Mouse (Mus musculus): ENCODE data around the gene Pfkm. TPM values are rescaled to one million over a fixed set of nuclear protein-coding genes. Genes with fewer than 3 reads are reported as not detected.

The Pfkm gene
- polyA plus RNA-seq, 1 experiment, result 4.8 TPM

GRCm38 (mm10) chr15:98066602-98067001 is 25.8 kb upstream of the Pfkm start:
- H3K27me3 ChIP-seq (ENCODE audit: control insufficient read depth, insufficient read depth, low read length), result no peaks in the 10 kb centered on the region
- H3K4me1 ChIP-seq (ENCODE audit: control insufficient read depth, insufficient read depth, insufficient read length, low read length), result no peaks in the 10 kb centered on the region
- no peak overlapping the region for H3K27ac ChIP-seq (ENCODE audit: insufficient read depth, low read depth, low read length)
- H3K4me3 ChIP-seq (ENCODE audit: low read depth, low read length), result no peak overlapping the region
- H3K36me3 ChIP-seq (ENCODE audit: control insufficient read depth, insufficient read depth, low read length), result peaks cover 58% of the 10 kb centered on the region
- 91% methylated on average over 12 of the region's 12 CpGs for WGBS
- TF ChIP-seq CTCF (IDR thresholded peaks at IDR 0.05; ENCODE audit: extremely low read depth, insufficient read length, insufficient replicate concordance, low read depth, low read length), result no peak
- TF ChIP-seq POLR2A (IDR thresholded peaks at IDR 0.05; ENCODE audit: low read depth, low read length), result no peak

GRCm38 (mm10) chr15:98067492-98067891 is 24.9 kb upstream of the Pfkm start:
- H3K27ac ChIP-seq (ENCODE audit: insufficient read depth, low read depth, low read length), result no peak overlapping the region
- no peak overlapping the region for H3K4me3 ChIP-seq (ENCODE audit: low read depth, low read length)
- no peaks in the 10 kb centered on the region for H3K27me3 ChIP-seq (ENCODE audit: control insufficient read depth, insufficient read depth, low read length)
- WGBS, result 62% methylated on average over 3 of the region's 3 CpGs
- TF ChIP-seq POLR2A (IDR thresholded peaks at IDR 0.05; ENCODE audit: low read depth, low read length), result no peak
- no peak for TF ChIP-seq CTCF (IDR thresholded peaks at IDR 0.05; ENCODE audit: extremely low read depth, insufficient read length, insufficient replicate concordance, low read depth, low read length)
- peaks cover 62% of the 10 kb centered on the region for H3K36me3 ChIP-seq (ENCODE audit: control insufficient read depth, insufficient read depth, low read length)
- H3K4me1 ChIP-seq (ENCODE audit: control insufficient read depth, insufficient read depth, insufficient read length, low read length), result no peaks in the 10 kb centered on the region

- H3K4me3 ChIP-seq (ENCODE audit: low read depth, low read length), result no peak overlapping the region
- peaks cover 60% of the 10 kb centered on the region for H3K36me3 ChIP-seq (ENCODE audit: control insufficient read depth, insufficient read depth, low read length)
- H3K4me1 ChIP-seq (ENCODE audit: control insufficient read depth, insufficient read depth, insufficient read length, low read length), result no peaks in the 10 kb centered on the region
- TF ChIP-seq POLR2A (IDR thresholded peaks at IDR 0.05; ENCODE audit: low read depth, low read length) (no peak), CTCF (IDR thresholded peaks at IDR 0.05; ENCODE audit: extremely low read depth, insufficient read length, insufficient replicate concordance, low read depth, low read length) (no peak)
- no peak overlapping the region for H3K27ac ChIP-seq (ENCODE audit: insufficient read depth, low read depth, low read length)
- H3K27me3 ChIP-seq (ENCODE audit: control insufficient read depth, insufficient read depth, low read length), result no peaks in the 10 kb centered on the region
- WGBS, result 93% methylated on average over 9 of the region's 9 CpGs
Measured at GRCm38 (mm10) chr15:98068506-98068905, 23.9 kb upstream of the Pfkm start.

- H3K4me3 ChIP-seq (ENCODE audit: low read depth, low read length), result no peak overlapping the region
- WGBS, result 82% methylated on average over 8 of the region's 8 CpGs
- H3K4me1 ChIP-seq (ENCODE audit: control insufficient read depth, insufficient read depth, insufficient read length, low read length), result no peaks in the 10 kb centered on the region
- TF ChIP-seq CTCF (IDR thresholded peaks at IDR 0.05; ENCODE audit: extremely low read depth, insufficient read length, insufficient replicate concordance, low read depth, low read length), result peak; percentile 5; the same call in 1 of the 2 replicates
- no peak for TF ChIP-seq POLR2A (IDR thresholded peaks at IDR 0.05; ENCODE audit: low read depth, low read length)
- H3K36me3 ChIP-seq (ENCODE audit: control insufficient read depth, insufficient read depth, low read length), result peaks cover 59% of the 10 kb centered on the region
- no peaks in the 10 kb centered on the region for H3K27me3 ChIP-seq (ENCODE audit: control insufficient read depth, insufficient read depth, low read length)
- no peak overlapping the region for H3K27ac ChIP-seq (ENCODE audit: insufficient read depth, low read depth, low read length)
Measured at GRCm38 (mm10) chr15:98069566-98070245, 22.7 kb upstream of the Pfkm start.

GRCm38 (mm10) chr15:98070376-98070775 is 22.0 kb upstream of the Pfkm start:
- no peak overlapping the region for H3K27ac ChIP-seq (ENCODE audit: insufficient read depth, low read depth, low read length)
- H3K36me3 ChIP-seq (ENCODE audit: control insufficient read depth, insufficient read depth, low read length), result peaks cover 59% of the 10 kb centered on the region
- TF ChIP-seq CTCF (IDR thresholded peaks at IDR 0.05; ENCODE audit: extremely low read depth, insufficient read length, insufficient replicate concordance, low read depth, low read length), result no peak
- no peak for TF ChIP-seq POLR2A (IDR thresholded peaks at IDR 0.05; ENCODE audit: low read depth, low read length)
- 87% methylated on average over 3 of the region's 3 CpGs for WGBS
- no peaks in the 10 kb centered on the region for H3K4me1 ChIP-seq (ENCODE audit: control insufficient read depth, insufficient read depth, insufficient read length, low read length)
- H3K4me3 ChIP-seq (ENCODE audit: low read depth, low read length), result no peak overlapping the region
- H3K27me3 ChIP-seq (ENCODE audit: control insufficient read depth, insufficient read depth, low read length), result no peaks in the 10 kb centered on the region

GRCm38 (mm10) chr15:98074521-98074920 is 17.9 kb upstream of the Pfkm start:
- Histone ChIP-seq H3K27me3 (ENCODE audit: control insufficient read depth, insufficient read depth, low read length) (no peaks in the 10 kb centered on the region), H3K4me1 (ENCODE audit: control insufficient read depth, insufficient read depth, insufficient read length, low read length) (no peaks in the 10 kb centered on the region), H3K27ac (ENCODE audit: insufficient read depth, low read depth, low read length) (no peak overlapping the region), H3K4me3 (ENCODE audit: low read depth, low read length) (no peak overlapping the region), H3K36me3 (ENCODE audit: control insufficient read depth, insufficient read depth, low read length) (peaks cover 60% of the 10 kb centered on the region)
- 92% methylated on average over 8 of the region's 8 CpGs for WGBS
- TF ChIP-seq POLR2A (IDR thresholded peaks at IDR 0.05; ENCODE audit: low read depth, low read length) (no peak), CTCF (IDR thresholded peaks at IDR 0.05; ENCODE audit: extremely low read depth, insufficient read length, insufficient replicate concordance, low read depth, low read length) (no peak)

- no peaks in the 10 kb centered on the region for H3K4me1 ChIP-seq (ENCODE audit: control insufficient read depth, insufficient read depth, insufficient read length, low read length)
- H3K27me3 ChIP-seq (ENCODE audit: control insufficient read depth, insufficient read depth, low read length), result no peaks in the 10 kb centered on the region
- H3K4me3 ChIP-seq (ENCODE audit: low read depth, low read length), result no peak overlapping the region
- H3K27ac ChIP-seq (ENCODE audit: insufficient read depth, low read depth, low read length), result no peak overlapping the region
- WGBS, result 89% methylated on average over 16 of the region's 16 CpGs
- TF ChIP-seq POLR2A (IDR thresholded peaks at IDR 0.05; ENCODE audit: low read depth, low read length) (no peak), CTCF (IDR thresholded peaks at IDR 0.05; ENCODE audit: extremely low read depth, insufficient read length, insufficient replicate concordance, low read depth, low read length) (no peak)
- H3K36me3 ChIP-seq (ENCODE audit: control insufficient read depth, insufficient read depth, low read length), result peaks cover 59% of the 10 kb centered on the region
Measured at GRCm38 (mm10) chr15:98075034-98075433, 17.4 kb upstream of the Pfkm start.

Data from small intestine, adult 2 months (tissue).